Mouse (Mus musculus) midbrain, embryonic 13.5 days (tissue): ENCODE measurements around the gene Sorbs1. TPM values are rescaled to one million over a fixed set of nuclear protein-coding genes. Genes with fewer than 3 reads are reported as not detected.

Source experiments
- ATAC-seq: fragments of 200-750 bp; cut with Nextera tagmentation; 2 replicates; pipeline ENCODE4 v1.8.0; 2017; ENCODE audit warnings: mild to moderate bottlenecking, moderate TSS enrichment, moderate library complexity
- H3K27ac ChIP-seq: fragments of 300-500 bp; sonication (generic); 2 replicates; pipeline ENCODE4 v1.5.1; 2015; ENCODE audit warnings: inconsistent platforms, mild to moderate bottlenecking, moderate library complexity
- H3K27me3 ChIP-seq: fragments of 300-500 bp; sonication (generic); 2 replicates; pipeline ENCODE4 v1.6.1; 2015; ENCODE audit warnings: mild to moderate bottlenecking, inconsistent platforms
- H3K36me3 ChIP-seq: fragments of 300-500 bp; sonication (generic); 2 replicates; pipeline ENCODE4 v1.6.1; 2015; ENCODE audit warnings: mild to moderate bottlenecking, inconsistent platforms
- H3K4me1 ChIP-seq: fragments of 300-500 bp; sonication (generic); replicated peaks from 2 replicates; pipeline ENCODE4 v1.6.1; 2015; ENCODE audit warnings: inconsistent platforms
- H3K4me2 ChIP-seq: fragments of 300-500 bp; sonication (generic); replicated peaks from 2 replicates; pipeline ENCODE4 v1.6.1; 2015; ENCODE audit warnings: moderate library complexity, mild to moderate bottlenecking, inconsistent platforms
- H3K4me3 ChIP-seq: fragments of 300-500 bp; sonication (generic); replicated peaks from 2 replicates; pipeline ENCODE4 v1.5.1; 2015; ENCODE audit warnings: mild to moderate bottlenecking, inconsistent platforms
- H3K9ac ChIP-seq: fragments of 300-500 bp; sonication (generic); replicated peaks from 2 replicates; pipeline ENCODE4 v1.6.1; 2015; ENCODE audit warnings: mild to moderate bottlenecking, inconsistent platforms
- H3K9me3 ChIP-seq: fragments of 300-500 bp; sonication (generic); 2 replicates; pipeline ENCODE4 v1.6.1; 2016; ENCODE audit warnings: mild to moderate bottlenecking, inconsistent platforms
- WGBS: fragments of 180-500 bp; shearing (Covaris S2); methylation state at CpG from one replicate; pipeline ENCODE4 v1.1.7; 2015; 5-methylcytosine and 5-hydroxymethylcytosine counted together
- polyA plus RNA-seq: library from polyadenylated mRNA; unstranded; fragments of >200 nt; fragmentation: Nextera tagmentation; extraction: Ambion mirVana; gene quantifications from 2 replicates; pipeline ENCODE4 v1.2.1, GENCODE M21; 2015

Gene Sorbs1
- polyA plus RNA-seq, 1 experiment from 2014 or later, result 78.7 TPM

- 0 out of 2 replicates have a peak, but pooled peaks have one; percentile 15 for ATAC-seq
- Histone ChIP-seq H3K27me3 (no peaks in the 10 kb centered on the region), H3K9me3 (no peaks in the 10 kb centered on the region), H3K4me2 (no peak overlapping the region), H3K9ac (no peak overlapping the region), H3K27ac (peak overlapping the region; percentile 75), H3K4me3 (no peak overlapping the region), H3K4me1 (peaks cover 21% of the 10 kb centered on the region), H3K36me3 (peaks cover 4% of the 10 kb centered on the region; the same call in 1 of the 2 replicates)
- 76% methylated on average over 8 of the region's 8 CpGs for WGBS
Observed at GRCm38 (mm10) chr19:40433316-40433912, 80.2 kb downstream of the Sorbs1 start.

- 82% methylated on average over 4 of the region's 4 CpGs for WGBS
- no peak overlapping the region for H3K4me2 ChIP-seq
- no peaks in the 10 kb centered on the region for H3K9me3 ChIP-seq
- peaks cover 4% of the 10 kb centered on the region; the same call in 1 of the 2 replicates for H3K36me3 ChIP-seq
- H3K4me3 ChIP-seq, result no peak overlapping the region
- no peak for ATAC-seq
- peaks cover 21% of the 10 kb centered on the region for H3K4me1 ChIP-seq
- H3K9ac ChIP-seq, result no peak overlapping the region
- no peaks in the 10 kb centered on the region for H3K27me3 ChIP-seq
- no peak overlapping the region for H3K27ac ChIP-seq
Observed at GRCm38 (mm10) chr19:40431969-40432368, 81.6 kb downstream of the Sorbs1 start.

GRCm38 (mm10) chr19:40429572-40429971, 84.0 kb downstream of the Sorbs1 start:
- H3K9me3 ChIP-seq, result no peaks in the 10 kb centered on the region
- H3K27ac ChIP-seq, result no peak overlapping the region
- H3K36me3 ChIP-seq, result no peaks in the 10 kb centered on the region
- H3K9ac ChIP-seq, result no peak overlapping the region
- H3K4me2 ChIP-seq, result no peak overlapping the region
- H3K4me1 ChIP-seq, result peaks cover 26% of the 10 kb centered on the region
- WGBS, result 85% methylated on average over 3 of the region's 3 CpGs
- no peaks in the 10 kb centered on the region for H3K27me3 ChIP-seq
- no peak for ATAC-seq
- no peak overlapping the region for H3K4me3 ChIP-seq

GRCm38 (mm10) chr19:40429169-40429568, 84.4 kb downstream of the Sorbs1 start:
- ATAC-seq, result no peak
- Histone ChIP-seq H3K27ac (no peak overlapping the region), H3K4me3 (no peak overlapping the region), H3K36me3 (no peaks in the 10 kb centered on the region), H3K27me3 (no peaks in the 10 kb centered on the region), H3K9me3 (no peaks in the 10 kb centered on the region), H3K4me1 (peaks cover 22% of the 10 kb centered on the region), H3K9ac (no peak overlapping the region), H3K4me2 (no peak overlapping the region)
- WGBS, result 68% methylated on average over 3 of the region's 3 CpGs

GRCm38 (mm10) chr19:40426103-40426960, 87.2 kb downstream of the Sorbs1 start:
- Histone ChIP-seq H3K4me3 (no peak overlapping the region), H3K9me3 (no peaks in the 10 kb centered on the region), H3K9ac (no peak overlapping the region), H3K4me2 (no peak overlapping the region), H3K36me3 (no peaks in the 10 kb centered on the region), H3K27me3 (no peaks in the 10 kb centered on the region), H3K27ac (peak overlapping the region; percentile 17; the same call in 1 of the 2 replicates), H3K4me1 (peaks cover 16% of the 10 kb centered on the region)
- WGBS, result 80% methylated on average over 16 of the region's 16 CpGs
- ATAC-seq, result peak; percentile 62

- H3K4me3 ChIP-seq, result no peak overlapping the region
- H3K9me3 ChIP-seq, result no peaks in the 10 kb centered on the region
- H3K36me3 ChIP-seq, result no peaks in the 10 kb centered on the region
- peaks cover 25% of the 10 kb centered on the region for H3K4me1 ChIP-seq
- no peak overlapping the region for H3K27ac ChIP-seq
- no peak for ATAC-seq
- 72% methylated on average over 5 of the region's 5 CpGs for WGBS
- no peak overlapping the region for H3K9ac ChIP-seq
- no peak overlapping the region for H3K4me2 ChIP-seq
- no peaks in the 10 kb centered on the region for H3K27me3 ChIP-seq
Observed at GRCm38 (mm10) chr19:40425326-40425725, 88.3 kb downstream of the Sorbs1 start.

- ATAC-seq, result 0 out of 2 replicates have a peak, but pooled peaks have one; percentile 35
- no peak overlapping the region for H3K4me3 ChIP-seq
Observed at GRCm38 (mm10) chr19:40421037-40421436, 92.5 kb downstream of the Sorbs1 start.

GRCm38 (mm10) chr19:40419315-40419714, 94.3 kb downstream of the Sorbs1 start:
- Histone ChIP-seq H3K36me3 (no peaks in the 10 kb centered on the region), H3K4me2 (no peak overlapping the region), H3K27me3 (no peaks in the 10 kb centered on the region), H3K9ac (no peak overlapping the region), H3K4me1 (peaks cover 20% of the 10 kb centered on the region), H3K9me3 (no peaks in the 10 kb centered on the region), H3K27ac (no peak overlapping the region), H3K4me3 (no peak overlapping the region)
- ATAC-seq, result no peak
- WGBS, result 85% methylated on average over 7 of the region's 7 CpGs

More at GRCm38 (mm10) chr19:40421037-40421436, 92.5 kb downstream of the Sorbs1 start:
- Histone ChIP-seq H3K9ac (no peak overlapping the region), H3K4me2 (no peak overlapping the region), H3K4me1 (peaks cover 17% of the 10 kb centered on the region), H3K27me3 (no peaks in the 10 kb centered on the region), H3K9me3 (no peaks in the 10 kb centered on the region), H3K36me3 (no peaks in the 10 kb centered on the region), H3K27ac (peak overlapping the region; percentile 7; the same call in 1 of the 2 replicates)
- 41% methylated on average over 7 of the region's 7 CpGs for WGBS

GRCm38 (mm10) chr19:40417155-40417821, 96.3 kb downstream of the Sorbs1 start:
- Histone ChIP-seq H3K9me3 (no peaks in the 10 kb centered on the region), H3K27me3 (no peaks in the 10 kb centered on the region), H3K4me3 (no peak overlapping the region), H3K27ac (0 out of 2 replicates have a peak overlapping the region, but pooled peaks have one; percentile 10), H3K9ac (no peak overlapping the region), H3K4me1 (peaks cover 17% of the 10 kb centered on the region), H3K36me3 (no peaks in the 10 kb centered on the region), H3K4me2 (no peak overlapping the region)
- 81% methylated on average over 8 of the region's 8 CpGs for WGBS
- no peak for ATAC-seq

- no peak overlapping the region for H3K4me3 ChIP-seq
- H3K27ac ChIP-seq, result no peak overlapping the region
- WGBS, result 88% methylated on average over 1 of the region's 1 CpGs
- no peak overlapping the region for H3K9ac ChIP-seq
- H3K36me3 ChIP-seq, result no peaks in the 10 kb centered on the region
- no peak overlapping the region for H3K4me2 ChIP-seq
- H3K4me1 ChIP-seq, result peaks cover 20% of the 10 kb centered on the region
- H3K27me3 ChIP-seq, result no peaks in the 10 kb centered on the region
- H3K9me3 ChIP-seq, result no peaks in the 10 kb centered on the region
- ATAC-seq, result no peak
Observed at GRCm38 (mm10) chr19:40415725-40416124, 97.9 kb downstream of the Sorbs1 start.

GRCm38 (mm10) chr19:40414798-40415475, 98.6 kb downstream of the Sorbs1 start:
- Histone ChIP-seq H3K27me3 (no peaks in the 10 kb centered on the region), H3K4me2 (no peak overlapping the region), H3K9me3 (no peaks in the 10 kb centered on the region), H3K27ac (peak overlapping the region; percentile 46; the same call in 1 of the 2 replicates), H3K9ac (no peak overlapping the region), H3K36me3 (no peaks in the 10 kb centered on the region), H3K4me3 (no peak overlapping the region), H3K4me1 (peaks cover 17% of the 10 kb centered on the region)
- ATAC-seq, result 0 out of 2 replicates have a peak, but pooled peaks have one; percentile 16
- WGBS, result 59% methylated on average over 11 of the region's 11 CpGs
